Mouse (Mus musculus) CH12.LX (cell line): ENCODE results near the gene Tnfaip3. TPM values are rescaled to one million over a fixed set of nuclear protein-coding genes. Genes with fewer than 3 reads are reported as not detected.

Experiments used
- DNase-seq: peaks from one replicate; pipeline ENCODE4 v3.0.0-alpha.2; 2013; ENCODE audit errors: extremely low read depth
- H3K27ac ChIP-seq: 2 replicates; pipeline ENCODE4 v1.5.1; 2012; ENCODE audit warnings: low read depth, mild to moderate bottlenecking, control low read depth, moderate library complexity; ENCODE audit not compliant: insufficient read depth
- H3K27me3 ChIP-seq: replicated peaks from 2 replicates; pipeline ENCODE3; 2012; ENCODE audit warnings: inconsistent platforms
- H3K36me3 ChIP-seq, 2 experiments: replicated peaks in 1 of 2; 2 replicates each; pipeline versions ENCODE3 to v1.6.1; 2012; ENCODE audit warnings: inconsistent platforms in 1 of 2, low read length in 1 of 2, mild to moderate bottlenecking in 1 of 2, mixed read lengths in 1 of 2, moderate library complexity in 1 of 2; ENCODE audit not compliant: control insufficient read depth in 1 of 2, insufficient read depth in 1 of 2
- H3K4me1 ChIP-seq, 2 experiments: 2 replicates each; pipeline ENCODE4 v1.6.1; 2012; ENCODE audit warnings: inconsistent platforms in 1 of 2, moderate library complexity in 1 of 2; ENCODE audit not compliant: insufficient read depth in 2 of 2, control insufficient read depth in 1 of 2
- H3K4me2 ChIP-seq: 2 replicates; pipeline ENCODE4 v1.6.1; 2012; ENCODE audit warnings: low read depth, mild to moderate bottlenecking, control low read depth; ENCODE audit not compliant: poor library complexity, insufficient read depth, severe bottlenecking
- H3K4me3 ChIP-seq, 3 experiments: fragments of 150-350 bp in 1 of 3; sonication (generic) in 1 of 3; replicated peaks in 1 of 3; 2 replicates each; pipeline versions ENCODE3 to v1.5.1; 2011 to 2012; ENCODE audit warnings: low read depth in 2 of 3, low read length in 2 of 3, mild to moderate bottlenecking in 2 of 3, moderate library complexity in 2 of 3, control low read depth in 1 of 3, improper control_type of control experiment in 1 of 3, inconsistent platforms in 1 of 3, mixed read lengths in 1 of 3; ENCODE audit not compliant: poor library complexity in 1 of 3
- H3K79me2 ChIP-seq: replicated peaks from 2 replicates; pipeline ENCODE4 v1.6.1; 2012; ENCODE audit warnings: mild to moderate bottlenecking, moderate library complexity; ENCODE audit not compliant: control insufficient read depth, poor library complexity, insufficient read depth, severe bottlenecking; ENCODE audit errors: extremely low read depth
- H3K9ac ChIP-seq: 2 replicates; pipeline ENCODE4 v1.6.1; 2012; ENCODE audit warnings: low read depth, mild to moderate bottlenecking, control low read depth, moderate library complexity; ENCODE audit not compliant: insufficient read depth
- H3K9me3 ChIP-seq: replicated peaks from 2 replicates; pipeline ENCODE3; 2012; ENCODE audit warnings: low read length, inconsistent platforms, mixed read lengths
- CHD1 ChIP-seq: IDR thresholded peaks from 2 replicates; pipeline ENCODE4 v1.6.1; 2012; ENCODE audit warnings: low read depth, low read length, improper control_type of control experiment, inconsistent platforms
- CHD2 ChIP-seq: IDR thresholded peaks from 2 replicates; pipeline ENCODE4 v1.6.1; 2011; ENCODE audit warnings: low read length, improper control_type of control experiment
- E2F4 ChIP-seq: IDR thresholded peaks from 2 replicates; pipeline ENCODE4 v1.6.1; 2011; ENCODE audit warnings: low read depth, low read length, improper control_type of control experiment; ENCODE audit not compliant: insufficient replicate concordance
- EP300 ChIP-seq: IDR thresholded peaks from 2 replicates; pipeline ENCODE4 v1.6.1; 2011; ENCODE audit warnings: low read length, improper control_type of control experiment
- HCFC1 ChIP-seq: IDR thresholded peaks from 2 replicates; pipeline ENCODE4 v1.6.1; 2012; ENCODE audit warnings: low read depth, mild to moderate bottlenecking, inconsistent platforms, low read length, improper control_type of control experiment
- KAT2A ChIP-seq: IDR thresholded peaks from 2 replicates; pipeline ENCODE4 v1.6.1; 2012; ENCODE audit warnings: low read length, improper control_type of control experiment, inconsistent platforms; ENCODE audit not compliant: insufficient replicate concordance
- MAX ChIP-seq: IDR thresholded peaks from 2 replicates; pipeline ENCODE4 v1.6.1; 2011; ENCODE audit warnings: low read length, improper control_type of control experiment
- MXI1 ChIP-seq: IDR thresholded peaks from 2 replicates; pipeline ENCODE4 v1.6.1; 2011; ENCODE audit warnings: mild to moderate bottlenecking, low read depth, low read length, improper control_type of control experiment
- MYC ChIP-seq: IDR thresholded peaks from 2 replicates; pipeline ENCODE4 v1.6.1; 2011; ENCODE audit warnings: low read depth, mild to moderate bottlenecking, improper control_type of control experiment, low read length
- NELFE ChIP-seq: IDR thresholded peaks from 2 replicates; pipeline ENCODE4 v1.6.1; 2011; ENCODE audit warnings: low read depth, low read length, improper control_type of control experiment
- PAX5 ChIP-seq: IDR thresholded peaks from 2 replicates; pipeline ENCODE4 v1.6.1; 2012; ENCODE audit warnings: low read length, inconsistent platforms, mixed read lengths
- POLR2A ChIP-seq: IDR thresholded peaks from 2 replicates; pipeline ENCODE4 v1.6.1; 2011; ENCODE audit warnings: low read depth, mild to moderate bottlenecking, improper control_type of control experiment, low read length
- POLR2AphosphoS2 ChIP-seq: IDR thresholded peaks from 2 replicates; pipeline ENCODE4 v1.6.1; 2011; ENCODE audit warnings: low read depth, low read length, improper control_type of control experiment
- RAD21 ChIP-seq: IDR thresholded peaks from 2 replicates; pipeline ENCODE4 v1.6.1; 2011; ENCODE audit warnings: low read depth, mild to moderate bottlenecking, low read length, improper control_type of control experiment, moderate library complexity
- SIN3A ChIP-seq: IDR thresholded peaks from 2 replicates; pipeline ENCODE4 v1.6.1; 2012; ENCODE audit warnings: low read length, improper control_type of control experiment, inconsistent platforms
- TBP ChIP-seq: conservative IDR thresholded peaks from 2 replicates; pipeline ENCODE4 v1.6.1; 2011; ENCODE audit warnings: low read depth, low read length, improper control_type of control experiment
- ZMIZ1 ChIP-seq: IDR thresholded peaks from 2 replicates; pipeline ENCODE4 v1.6.1; 2012; ENCODE audit warnings: low read depth, mild to moderate bottlenecking, inconsistent platforms, low read length, improper control_type of control experiment
- dilution Hi-C: fragments of 300-500 bp; cut with MboI; formaldehyde crosslinking; loops from 2 replicates; pipeline ENCODE4 v1.14.3; 2020; ENCODE audit warnings: low sequenced_read_pairs; ENCODE audit not compliant: extremely low pct_unique_long_range_greater_than_20kb, extremely low pct_ligation_motif_present
- in situ Hi-C: fragments of 300-500 bp; cut with MboI; formaldehyde crosslinking; loops from 3 replicates; pipeline ENCODE4 v1.14.3; 2019; ENCODE audit warnings: low sequenced_read_pairs, low pct_ligation_motif_present, low pct_unique_long_range_greater_than_20kb, mixed read lengths
- polyA plus RNA-seq: library from polyadenylated mRNA; unstranded; fragments of >175 nt; gene quantifications from 2 replicates; pipeline ENCODE4 v1.2.1, GENCODE M21; 2012; ENCODE audit warnings: low read depth; ENCODE audit not compliant: insufficient read length
- total RNA-seq, 2 experiments: library from RNA; depleted of rRNA; stranded (reverse); fragments of 300-350 nt in 1 of 2; fragments of >200 nt in 1 of 2; gene quantifications; 2 replicates each; pipeline ENCODE4 v1.2.3; 2012 to 2014

The Tnfaip3 gene
- total and polyA plus RNA-seq, 3 experiments: 24.6 to 95.3 (median 51.7) TPM

- Histone ChIP-seq H3K79me2 (no peaks in the 10 kb centered on the region; the same call in 1 of the 2 replicates), H3K27me3 (no peaks in the 10 kb centered on the region), H3K27ac (no peak overlapping the region), H3K4me1 (peaks cover 14 to 45% of the 10 kb centered on the region in 2 experiments), H3K36me3 (peaks cover 0 to 2% of the 10 kb centered on the region in 2 experiments), H3K9me3 (no peaks in the 10 kb centered on the region), H3K4me3 (no peak overlapping the region), H3K4me2 (no peak overlapping the region), H3K9ac (no peak overlapping the region)
- dilution Hi-C loops: no loop called here
- TF ChIP-seq HCFC1 (no peak), SIN3A (0 out of 2 replicates have a peak, but pooled peaks have one; percentile 40), EP300 (no peak)
- in situ Hi-C loops: no loop called here
- DNase-seq: no peak
These were observed 29.5 kb upstream of the Tnfaip3 start for GRCm38 (mm10) chr10:19044765-19045516.

- Histone ChIP-seq H3K4me1 (peaks cover 14 to 45% of the 10 kb centered on the region in 2 experiments), H3K27me3 (no peaks in the 10 kb centered on the region), H3K4me3 (peak overlapping the region; percentile 63 to 91 (median 83)), H3K79me2 (no peaks in the 10 kb centered on the region; the same call in 1 of the 2 replicates), H3K9ac (peak overlapping the region; percentile 97), H3K36me3 (peaks cover 0 to 2% of the 10 kb centered on the region in 2 experiments), H3K9me3 (no peaks in the 10 kb centered on the region), H3K27ac (peak overlapping the region; percentile 75; the same call in 1 of the 2 replicates), H3K4me2 (peak overlapping the region; percentile 94)
- peak; percentile 91 for DNase-seq
- dilution Hi-C loops (no loop called here), in situ Hi-C loops (no loop called here)
- TF ChIP-seq NELFE (peak; percentile 89), EP300 (0 out of 2 replicates have a peak, but pooled peaks have one; percentile 14), CHD2 (peak; percentile 63; the same call in 1 of the 2 replicates), PAX5 (no peak), POLR2AphosphoS2 (peak; percentile 53; the same call in 1 of the 2 replicates), CHD1 (peak; percentile 21; the same call in 1 of the 2 replicates), KAT2A (no peak), MAX (peak; percentile 77), E2F4 (no peak), MYC (peak; percentile 82), TBP (peak; percentile 96), POLR2A (peak; percentile 87), MXI1 (peak; percentile 78), RAD21 (no peak), ZMIZ1 (peak; percentile 76)
These were observed 28.2 kb upstream of the Tnfaip3 start for GRCm38 (mm10) chr10:19043529-19044262.
